Mouse (Mus musculus) retina, embryonic 14.5 days (tissue): Measurements from ENCODE around the gene Mllt10.
"Not testable (repeated sequence)": the region's sequence is repeated elsewhere in the genome, so short reads cannot be mapped to it uniquely, and the experiment has no call there.

Experiments
- DNase-seq: peaks from one replicate; pipeline ENCODE4 v3.0.0-alpha.2; 2015; ENCODE audit warnings: low spot score

Gene Mllt10

GRCm38 (mm10) chr2:18087695-18088094 lies 32.7 kb downstream of the Mllt10 start:
- DNase-seq = not testable (repeated sequence)

- no peak for DNase-seq
Observed at GRCm38 (mm10) chr2:18093858-18094257, 38.8 kb downstream of the Mllt10 start.

GRCm38 (mm10) chr2:18094319-18094718 lies 39.3 kb downstream of the Mllt10 start:
- no peak for DNase-seq

DNA sequence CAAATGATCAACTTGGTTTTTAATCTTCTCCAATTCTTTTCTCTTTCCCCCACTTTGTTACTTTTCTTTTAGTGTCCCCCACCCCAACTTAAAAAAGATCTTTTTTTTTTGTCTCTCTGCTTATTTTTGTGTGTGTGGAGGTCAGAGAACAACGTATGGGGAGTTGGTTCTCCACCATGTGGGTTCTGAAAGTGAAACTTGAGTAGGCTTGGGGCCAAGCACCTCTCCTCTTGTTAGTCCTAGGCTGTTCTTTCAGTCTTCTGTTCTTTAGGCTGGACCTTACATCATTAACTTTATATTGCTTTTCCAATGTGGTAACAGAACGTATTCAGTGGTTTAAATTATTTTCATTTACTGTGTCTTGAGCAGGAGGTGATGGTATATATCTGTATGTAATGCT lies 40.8 kb downstream of the Mllt10 start:
- no peak for DNase-seq

DNA sequence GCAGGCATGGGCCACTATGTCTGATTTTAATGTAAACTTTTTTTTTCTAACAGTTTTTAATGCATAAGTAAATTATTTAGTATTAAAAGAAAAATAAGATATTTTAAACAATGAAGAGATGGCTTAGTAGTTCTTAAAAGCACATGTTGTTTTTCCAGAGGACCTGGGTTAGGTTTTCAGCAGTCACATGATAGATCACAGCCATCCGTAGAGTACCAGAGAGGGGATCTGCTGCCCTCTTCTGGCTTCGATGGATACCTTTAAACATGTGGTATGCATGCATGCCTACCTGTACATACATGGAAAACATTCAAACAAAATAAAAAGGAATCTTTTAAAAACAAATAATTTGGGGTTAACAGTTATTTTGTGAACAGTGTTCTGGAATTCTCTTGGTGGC lies 45.9 kb downstream of the Mllt10 start:
- DNase-seq = no peak

GRCm38 (mm10) chr2:18107561-18107960 lies 52.5 kb downstream of the Mllt10 start:
- DNase-seq = no peak

DNA sequence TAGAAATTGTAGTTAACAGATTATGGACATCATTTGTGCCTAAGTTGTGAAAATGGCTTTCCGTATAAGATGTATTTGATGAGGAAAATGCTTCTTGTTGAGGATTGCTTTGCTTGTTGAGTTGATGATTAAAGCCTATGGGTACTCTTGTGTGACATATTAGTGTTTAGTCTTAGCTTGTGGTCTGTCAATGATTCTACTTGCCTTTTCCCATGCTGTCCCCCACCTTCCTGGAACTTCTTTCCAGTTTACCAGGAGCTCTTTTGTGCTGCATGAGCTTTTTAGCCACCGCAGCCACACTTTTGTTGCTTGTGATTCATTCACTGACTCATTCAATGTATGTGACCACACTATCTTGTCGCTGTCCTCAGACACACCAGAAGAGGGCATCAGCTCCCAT lies 53.2 kb downstream of the Mllt10 start:
- no peak for DNase-seq

GRCm38 (mm10) chr2:18111411-18111810 lies 56.4 kb downstream of the Mllt10 start:
- DNase-seq = no peak

- no peak for DNase-seq
Observed at GRCm38 (mm10) chr2:18116432-18116831, 61.4 kb downstream of the Mllt10 start.

- DNase-seq = no peak
Observed at GRCm38 (mm10) chr2:18138131-18138530, 83.1 kb downstream of the Mllt10 start.

DNA sequence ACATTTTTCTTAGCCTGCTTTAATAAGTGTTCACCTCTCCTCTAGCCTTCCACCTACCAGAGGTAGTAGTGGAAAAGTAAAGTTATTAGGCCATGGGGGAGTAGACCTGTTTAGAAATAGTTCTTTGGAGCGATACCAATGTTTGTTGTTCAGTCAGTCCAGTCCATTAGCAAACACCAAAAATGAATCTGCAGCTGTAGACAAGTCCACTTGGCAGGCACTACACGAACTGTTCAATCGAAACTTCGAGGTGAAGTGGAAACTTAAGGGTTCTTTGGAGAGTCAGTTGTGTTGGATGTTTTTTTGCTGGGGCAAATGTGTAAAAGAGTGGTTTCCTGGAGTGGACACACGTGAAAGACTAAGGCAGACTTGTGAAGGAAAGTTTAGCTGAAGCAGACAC lies 84.6 kb downstream of the Mllt10 start:
- no peak for DNase-seq

- DNase-seq = no peak
Observed at GRCm38 (mm10) chr2:18156131-18156530, 101.1 kb downstream of the Mllt10 start.

DNA sequence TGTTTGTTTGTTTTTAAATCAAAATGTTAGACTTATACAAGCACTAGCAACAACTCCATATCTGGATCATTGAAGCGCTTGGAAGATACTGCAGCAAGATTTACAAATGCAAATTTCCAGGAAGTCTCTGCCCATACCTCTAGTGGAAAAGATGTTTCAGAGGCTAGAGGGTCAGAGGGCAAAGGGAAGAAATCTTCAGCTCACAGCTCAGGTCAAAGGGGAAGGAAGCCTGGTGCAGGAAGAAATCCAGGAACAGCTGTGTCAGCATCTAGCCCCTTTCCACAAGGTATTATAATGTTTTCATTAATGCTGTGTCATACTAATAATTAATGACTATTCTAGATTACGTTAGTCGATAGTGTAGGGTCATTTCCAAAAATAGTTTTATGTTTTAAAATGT lies 104.4 kb downstream of the Mllt10 start:
- DNase-seq = no peak

- DNase-seq = no peak
Observed at GRCm38 (mm10) chr2:18160992-18161391, 106.0 kb downstream of the Mllt10 start.

GRCm38 (mm10) chr2:18165511-18165910 lies 110.5 kb downstream of the Mllt10 start:
- DNase-seq = no peak

- DNase-seq = no peak
Observed at GRCm38 (mm10) chr2:18169174-18169948, 114.3 kb downstream of the Mllt10 start.

DNA sequence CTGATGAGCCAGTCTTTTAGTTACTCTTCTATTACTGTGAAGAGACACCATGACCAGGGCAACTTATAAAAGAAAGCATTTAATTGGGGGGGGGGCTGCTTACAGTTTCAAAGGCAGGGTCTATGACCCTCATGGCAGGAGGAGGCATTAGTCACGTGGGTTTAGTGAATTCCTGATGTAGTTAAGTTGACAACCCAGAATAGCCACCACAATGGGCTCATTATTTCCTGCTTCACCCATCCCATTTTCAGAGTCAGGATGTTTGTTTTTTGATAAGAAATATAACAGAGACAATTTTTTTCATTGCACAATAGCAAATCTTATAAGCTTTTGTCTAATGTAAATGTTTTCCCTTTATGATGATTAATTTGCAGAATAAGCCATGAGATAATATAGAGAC lies 120.2 kb downstream of the Mllt10 start:
- no peak for DNase-seq

GRCm38 (mm10) chr2:18176235-18176634 lies 121.2 kb downstream of the Mllt10 start:
- no peak for DNase-seq

- DNase-seq = no peak
Observed at GRCm38 (mm10) chr2:18180323-18180722, 125.3 kb downstream of the Mllt10 start.

GRCm38 (mm10) chr2:18181631-18182030 lies 126.6 kb downstream of the Mllt10 start:
- no peak for DNase-seq

DNA sequence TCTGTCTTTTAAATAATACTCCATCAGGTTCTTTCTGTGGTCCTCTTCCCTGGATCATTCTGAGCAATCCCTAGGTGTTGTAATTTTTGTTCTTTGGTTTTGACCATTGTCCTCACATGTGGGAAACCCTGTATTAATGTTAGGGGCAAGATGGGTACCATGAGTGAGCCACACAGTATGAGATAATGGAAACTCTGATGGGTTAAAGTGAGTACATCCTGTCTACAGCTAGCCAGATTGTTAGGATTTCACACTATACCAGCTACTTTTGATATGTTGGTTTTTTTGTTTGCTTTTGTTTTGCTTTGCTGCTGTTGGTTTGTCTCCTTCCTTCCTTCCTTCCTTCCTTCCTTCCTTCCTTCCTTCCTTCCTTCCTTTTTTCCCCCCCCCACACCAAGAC lies 128.0 kb downstream of the Mllt10 start:
- DNase-seq = no peak

GRCm38 (mm10) chr2:18188367-18188766 lies 133.3 kb downstream of the Mllt10 start:
- DNase-seq = no peak

GRCm38 (mm10) chr2:18195285-18195684 lies 140.2 kb downstream of the Mllt10 start:
- DNase-seq = no peak

GRCm38 (mm10) chr2:18195691-18196396 lies 140.8 kb downstream of the Mllt10 start:
- no peak for DNase-seq
